Mouse (Mus musculus): ENCODE measurements around the gene Myom3. TPM values are rescaled to one million over a fixed set of nuclear protein-coding genes. Genes with fewer than 3 reads are reported as not detected.
A peak's percentile ranks its signal among the peaks of the same experiment; 100 is the strongest.

Myom3 gene
- total RNA-seq, 4 experiments from 2014 or later: 0.12 to 0.52 (median 0.22) TPM

DNA sequence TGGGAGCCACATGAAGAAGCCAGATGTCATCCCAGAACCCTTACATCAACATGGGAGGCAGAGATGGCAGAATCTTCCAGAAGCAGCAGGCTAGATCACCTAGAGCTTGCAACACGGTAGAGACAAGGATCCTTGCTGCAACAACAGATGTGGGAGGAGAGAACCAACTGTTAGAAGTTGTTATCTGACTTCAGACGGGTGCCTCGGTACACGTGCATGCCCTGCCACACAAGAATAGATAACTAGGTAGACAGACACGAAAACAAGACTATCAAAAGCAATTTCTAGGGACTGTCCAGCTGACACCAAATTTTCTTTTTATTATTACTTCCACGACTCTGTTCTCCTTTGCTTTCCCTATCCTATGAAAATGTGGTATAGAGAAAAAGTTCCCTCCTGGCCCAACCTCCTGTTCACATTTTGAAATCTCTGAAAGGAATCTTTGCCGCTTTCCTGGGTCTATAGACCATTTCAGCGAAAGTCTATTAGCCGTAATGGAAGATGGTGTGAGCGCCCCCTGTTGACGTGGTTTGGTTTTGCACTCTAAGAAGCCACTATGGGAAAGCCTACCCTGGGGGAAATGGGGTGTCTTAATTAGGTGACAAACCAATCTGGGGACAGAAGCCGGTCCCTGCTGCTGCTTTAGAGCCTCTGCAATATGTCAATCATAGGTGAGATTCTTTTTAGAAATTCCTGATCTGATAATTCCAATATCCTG lies 57.5 kb downstream of the Myom3 start:
- no peak for DNase-seq

DNA sequence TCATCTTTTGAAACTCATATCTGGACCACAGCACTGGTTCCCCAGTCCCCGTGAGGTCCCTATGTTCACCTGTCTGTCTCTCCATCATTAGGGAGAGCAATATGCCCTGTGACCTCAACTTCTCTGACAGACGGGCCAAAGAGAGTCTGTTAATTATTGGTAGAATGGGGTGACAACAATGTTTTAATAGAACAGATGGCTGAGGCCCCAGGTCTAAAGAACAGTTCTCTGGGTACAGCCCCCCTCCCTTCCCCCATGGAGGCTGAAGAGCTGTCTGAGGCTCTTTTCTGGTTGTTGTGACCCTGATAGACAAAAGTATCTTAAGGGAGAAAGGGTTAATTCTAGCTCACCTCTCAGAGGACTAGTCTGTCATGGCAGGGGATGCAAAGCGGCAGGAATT lies 58.9 kb downstream of the Myom3 start:
- DNase-seq: no peak

DNA sequence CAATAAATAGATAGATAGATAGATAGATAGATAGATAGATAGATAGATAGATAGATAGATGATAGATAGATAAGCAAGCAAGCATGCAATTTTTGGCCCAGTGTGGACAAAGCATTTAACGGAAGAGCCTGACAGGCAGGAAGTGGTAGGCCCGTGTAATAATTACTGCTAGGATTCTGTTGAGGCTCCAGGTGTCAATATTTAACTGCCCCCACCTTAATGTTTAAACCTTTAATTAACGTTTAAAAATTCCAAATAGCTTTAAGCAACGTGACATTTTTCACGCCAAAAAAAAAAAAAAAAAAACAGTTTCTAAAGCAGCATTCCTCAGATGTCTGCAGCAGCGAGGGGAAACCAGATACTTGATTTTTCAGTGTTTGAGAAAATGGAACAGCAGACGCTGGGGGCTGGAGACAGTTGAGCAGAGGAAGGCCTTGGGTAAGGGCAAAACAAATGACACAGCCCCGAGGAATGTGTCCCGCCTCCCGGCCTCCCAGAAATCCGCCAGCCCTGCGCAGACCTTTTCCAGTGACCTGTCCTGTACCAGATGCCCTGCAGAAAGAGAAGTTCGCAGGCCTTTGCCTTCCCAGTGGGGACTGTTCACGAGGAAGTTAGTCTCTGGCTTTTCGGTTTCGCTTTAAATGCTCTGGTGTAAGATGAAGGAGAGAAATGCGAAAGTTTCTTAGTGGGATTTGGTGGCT lies 60.5 kb downstream of the Myom3 start:
- peak; percentile 87 for DNase-seq

DNA sequence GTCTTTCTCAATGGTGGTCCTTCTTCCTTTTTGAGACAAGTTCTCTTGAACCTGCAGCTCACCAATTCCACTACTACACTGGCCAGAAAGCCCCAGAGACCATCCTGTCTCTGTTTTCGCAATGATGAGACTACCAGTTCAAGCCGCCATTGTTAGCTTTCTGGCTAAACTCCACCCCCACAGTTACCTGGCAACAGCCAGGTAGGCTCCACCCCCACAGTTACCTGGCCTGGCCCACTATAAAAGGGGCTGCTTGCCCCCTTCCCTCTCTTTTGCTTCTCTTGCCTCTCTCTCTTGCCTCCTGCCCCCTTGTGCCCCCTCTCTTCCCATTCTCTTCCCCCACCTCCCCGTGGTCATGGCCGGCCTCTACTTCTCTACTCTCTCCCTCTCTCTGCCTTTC lies 62.3 kb downstream of the Myom3 start:
- no peak for DNase-seq

DNA sequence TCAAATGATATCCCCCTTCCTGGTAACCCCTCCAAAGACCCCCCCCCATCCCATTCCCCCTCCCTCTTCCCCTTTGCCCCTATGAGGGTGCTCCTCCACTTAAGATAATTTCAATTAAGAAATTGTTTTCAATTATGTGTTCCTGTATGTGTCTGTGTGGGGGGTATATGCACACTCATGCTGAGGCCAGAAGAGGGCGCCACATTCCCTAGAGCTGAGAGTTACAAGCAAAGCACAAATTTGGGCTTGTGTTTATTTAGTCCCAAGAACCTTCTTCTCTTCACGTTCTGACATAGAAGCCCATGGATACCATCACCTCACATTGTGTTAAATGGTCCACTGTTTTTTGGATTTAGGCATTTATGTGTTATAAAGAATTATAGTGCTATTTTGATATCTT lies 63.8 kb downstream of the Myom3 start:
- DNase-seq: no peak

DNA sequence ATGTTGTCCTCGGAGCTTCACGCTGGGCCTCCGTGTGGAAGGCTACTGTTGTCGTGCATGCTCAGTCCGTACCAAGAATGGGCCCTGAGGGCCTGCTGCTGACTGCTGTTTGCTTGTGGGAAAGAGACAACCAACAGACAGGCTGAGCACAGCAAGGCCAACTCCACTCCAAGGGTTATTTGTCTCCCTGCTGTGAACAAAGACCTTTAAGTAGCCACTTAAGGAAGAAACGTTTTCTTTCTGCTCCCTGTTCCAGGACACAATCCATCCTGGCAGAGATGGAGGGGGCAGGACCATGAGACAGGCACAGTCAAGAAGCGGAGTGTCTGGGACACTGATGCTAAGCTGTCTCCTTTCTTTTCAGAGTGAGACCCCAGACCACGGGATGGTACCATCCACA lies 64.7 kb downstream of the Myom3 start:
- DNase-seq: no peak

DNA sequence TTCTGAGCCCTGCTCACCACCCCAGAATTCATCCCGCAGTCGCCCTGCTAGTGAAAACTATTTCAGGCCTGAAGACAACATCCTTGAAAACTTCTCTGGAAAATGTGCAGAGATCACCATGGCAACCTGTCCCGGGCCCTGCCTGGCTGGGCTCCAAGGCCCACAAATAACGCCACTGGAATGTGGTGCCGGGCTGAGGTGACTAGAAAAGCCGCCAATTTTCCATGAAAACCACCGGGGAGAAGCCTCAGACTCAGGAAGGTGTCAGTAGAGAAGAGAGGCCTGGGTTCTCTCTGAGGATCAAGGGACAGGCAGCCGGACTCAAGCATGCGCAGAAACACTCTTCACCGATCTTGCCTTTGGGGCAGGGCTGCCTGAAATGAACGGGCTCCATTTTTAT lies 69.0 kb downstream of the Myom3 start:
- DNase-seq: peak; percentile 85

DNA sequence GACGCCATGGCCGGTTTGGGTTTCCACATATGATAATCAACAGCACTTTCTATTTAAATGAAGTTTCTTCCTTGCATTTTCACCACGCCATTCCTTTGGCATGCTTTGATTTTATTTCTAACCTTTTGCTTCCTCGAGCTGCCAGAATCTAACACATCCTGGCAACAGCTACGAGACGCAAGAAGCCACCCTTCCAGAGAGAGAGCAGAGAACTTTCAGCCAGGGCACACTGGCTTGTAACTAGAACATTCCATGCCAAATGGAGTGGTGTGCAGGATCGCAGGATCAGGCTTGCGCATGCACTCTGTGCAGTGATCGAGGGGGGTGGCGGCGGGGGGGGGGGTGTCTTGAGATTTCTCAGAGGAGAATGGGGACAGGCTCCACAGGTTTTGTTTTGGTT lies 72.6 kb downstream of the Myom3 start:
- DNase-seq: no peak

DNA sequence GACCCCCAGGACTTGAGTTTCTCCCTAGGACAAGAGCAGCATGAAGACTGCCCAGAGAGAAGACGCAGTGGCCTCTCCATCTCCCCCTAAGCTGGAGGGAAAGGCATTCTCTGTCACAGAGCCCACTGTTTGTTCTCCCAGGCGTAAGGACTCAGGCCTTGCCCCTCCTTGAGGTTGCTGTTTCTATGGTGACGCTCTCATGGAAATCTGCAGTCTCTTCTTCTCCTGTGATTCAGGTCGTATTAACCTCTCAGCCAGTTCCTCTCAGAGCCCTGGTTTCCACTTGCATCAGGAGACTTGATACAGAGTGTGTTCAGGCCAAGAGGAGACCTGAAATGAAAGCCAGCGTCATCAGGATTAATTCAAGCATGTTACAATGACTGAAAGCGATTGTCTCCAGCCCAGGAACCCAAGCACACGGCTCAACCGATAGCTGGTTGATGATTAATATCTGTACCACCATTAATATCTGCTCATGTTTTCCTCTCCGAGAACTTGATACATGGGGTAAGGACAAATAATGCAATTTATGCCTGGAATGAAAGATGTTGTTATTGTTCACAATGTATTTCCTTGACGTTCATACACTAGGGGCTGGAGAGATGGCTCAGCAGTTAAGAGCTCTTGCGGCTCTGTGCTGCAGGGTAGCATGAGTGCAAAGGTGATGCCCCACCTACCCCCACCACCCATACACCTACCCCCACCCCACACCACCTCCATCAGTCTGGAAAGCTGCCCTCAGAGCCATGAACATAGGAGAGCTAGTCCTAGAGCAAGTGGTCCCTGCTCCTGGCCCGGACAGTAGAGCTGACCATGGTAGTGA lies 74.0 kb downstream of the Myom3 start:
- DNase-seq: no peak

DNA sequence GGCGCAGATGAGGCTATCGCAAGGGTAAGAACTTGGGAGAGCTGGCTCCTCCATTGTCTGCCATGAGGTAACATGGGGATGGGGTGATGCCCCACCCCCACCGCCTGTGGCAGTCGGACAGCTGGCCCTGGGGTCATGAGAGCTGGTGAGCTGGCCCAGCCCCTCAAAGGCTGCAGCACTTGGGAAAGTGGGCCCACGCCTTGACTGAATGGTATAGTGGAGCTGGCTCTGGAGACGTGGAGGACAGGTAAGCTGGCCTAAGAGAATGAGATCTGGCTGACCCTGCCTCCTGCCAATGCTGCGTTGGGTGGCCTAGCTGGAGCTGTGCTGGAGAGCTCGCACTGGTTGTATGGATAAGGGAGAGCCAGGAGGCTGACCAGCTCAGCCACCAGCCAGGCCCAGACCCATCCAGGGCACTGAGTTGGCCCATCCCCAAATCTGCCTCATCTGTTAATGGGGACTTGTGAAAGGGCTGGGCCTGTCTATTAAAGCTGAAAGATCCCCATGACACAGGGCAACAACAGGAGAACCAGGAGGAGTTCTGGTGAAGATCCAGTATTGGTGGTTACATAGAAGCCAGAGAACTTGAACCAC lies 74.7 kb downstream of the Myom3 start:
- no peak for DNase-seq

DNA sequence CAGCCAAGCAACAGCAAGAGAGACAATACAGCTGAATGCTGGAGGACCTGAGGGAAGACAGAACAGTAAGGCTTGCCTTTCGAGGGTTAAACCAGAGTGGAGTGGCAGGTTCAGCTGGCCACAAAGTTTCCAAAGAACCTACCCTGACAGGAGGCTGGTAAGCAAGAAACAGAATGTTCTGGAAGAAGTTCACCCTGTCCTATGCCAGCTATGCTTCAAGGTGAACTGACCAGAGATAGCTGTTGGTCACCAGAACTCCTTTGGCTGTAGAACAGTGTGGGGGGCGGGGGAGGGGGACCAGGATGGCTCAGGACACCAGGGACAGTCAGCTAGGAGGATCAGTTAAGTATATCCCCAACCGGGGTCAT lies 79.4 kb downstream of the Myom3 start:
- DNase-seq: no peak

DNA sequence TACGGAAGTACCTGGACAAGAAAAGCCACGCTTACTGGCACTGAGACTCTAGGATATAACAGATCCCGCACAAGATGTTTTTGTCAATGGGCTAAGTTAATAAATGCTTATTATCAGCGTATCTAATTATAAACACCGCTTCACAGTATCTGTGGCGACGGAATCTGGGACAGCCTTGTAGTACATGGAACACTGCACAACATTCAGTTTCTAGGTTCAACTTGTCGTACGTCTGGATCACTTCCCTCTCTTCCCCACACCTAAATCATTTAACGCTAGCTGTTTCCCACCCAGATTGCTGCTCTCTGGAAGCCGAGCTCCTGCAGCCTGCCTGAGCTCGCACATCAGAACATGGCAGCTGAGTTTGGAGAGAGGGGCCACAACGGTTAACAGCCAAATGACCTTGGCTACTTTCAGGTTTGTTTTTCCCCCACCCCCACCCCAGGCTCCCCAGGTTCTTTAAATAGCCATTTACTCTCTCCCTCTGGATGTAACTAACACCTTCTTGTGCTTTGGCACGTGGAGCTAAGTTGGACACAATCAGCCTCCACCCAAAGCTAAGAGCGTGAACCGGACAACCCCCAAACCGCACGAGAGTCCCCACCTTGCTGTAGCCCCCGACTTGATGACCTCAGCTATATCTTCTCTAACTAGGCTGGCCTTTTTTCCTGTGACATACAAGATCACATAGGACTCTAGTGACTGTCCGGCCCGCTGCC lies 79.9 kb downstream of the Myom3 start:
- DNase-seq: no peak

DNA sequence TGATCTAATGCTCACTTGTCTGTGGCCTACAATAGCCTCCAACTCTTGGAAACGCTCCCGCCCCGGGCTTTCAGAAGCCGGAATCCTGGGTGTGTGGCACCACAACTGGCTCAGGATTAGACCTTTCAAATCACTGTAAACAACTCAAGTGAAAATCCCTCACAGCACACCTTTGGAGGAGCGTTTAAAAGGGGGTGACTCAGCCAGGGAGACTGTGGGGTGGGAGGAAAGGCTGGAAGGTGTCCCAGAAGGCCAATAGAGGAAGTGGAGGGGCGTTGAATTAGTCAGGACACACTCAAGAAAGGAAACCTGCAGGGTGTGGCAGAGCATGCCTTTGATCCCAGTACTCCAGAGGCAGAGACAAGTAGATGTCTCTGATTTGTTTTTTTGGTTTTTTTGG lies 84.9 kb downstream of the Myom3 start:
- DNase-seq: no peak

DNA sequence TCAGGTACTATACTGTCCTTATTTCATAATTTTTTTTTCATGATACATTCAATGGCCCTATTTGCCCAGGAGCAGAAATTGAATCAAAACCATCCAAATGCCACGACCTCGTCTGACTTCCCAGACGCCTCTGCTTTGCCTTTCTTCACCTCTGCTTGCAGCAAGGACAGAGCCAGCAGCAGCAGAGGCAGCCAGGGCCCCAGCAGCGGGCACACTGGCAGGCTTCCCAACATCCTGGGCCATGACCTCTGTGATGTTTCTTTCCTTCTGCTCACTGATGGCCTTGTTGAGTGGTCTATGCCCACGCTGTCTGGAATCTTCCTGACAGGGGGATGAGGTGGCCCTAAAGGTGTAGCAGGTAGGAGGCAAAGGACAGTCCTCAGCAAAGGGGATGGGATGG lies 88.1 kb downstream of the Myom3 start:
- DNase-seq: peak; percentile 72

DNA sequence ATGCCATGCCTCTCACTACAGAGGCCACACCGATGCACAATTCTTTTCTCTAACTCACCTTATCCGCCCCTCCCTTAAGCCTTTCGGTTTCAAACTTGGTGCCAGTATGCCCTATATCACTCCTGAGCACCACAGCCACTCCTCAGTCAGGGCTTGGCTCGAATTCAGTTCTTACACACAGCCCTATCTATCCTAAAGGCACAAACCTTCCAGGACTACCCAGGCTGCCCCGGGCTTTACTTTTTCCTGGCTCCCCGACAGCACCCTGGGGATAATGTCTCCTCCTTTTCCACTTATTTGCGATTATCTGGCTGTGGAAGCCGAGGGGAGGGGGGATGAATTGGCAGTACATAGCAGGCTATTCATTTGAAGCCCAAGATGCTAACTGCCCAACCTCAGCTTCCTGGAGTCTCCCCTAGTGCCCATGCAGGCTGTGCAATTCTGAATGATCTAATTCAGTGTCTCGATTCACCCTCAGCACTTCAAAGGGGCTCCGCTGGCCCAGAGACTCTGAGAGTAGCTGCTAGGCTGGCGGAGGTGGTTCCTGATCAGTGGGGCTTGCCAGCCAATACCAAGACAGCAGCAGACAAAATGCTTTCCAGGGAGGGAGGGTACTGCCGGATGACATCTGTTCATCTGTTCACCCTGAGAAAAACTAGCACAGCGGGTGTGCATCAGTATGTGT lies 91.0 kb downstream of the Myom3 start:
- DNase-seq: no peak

DNA sequence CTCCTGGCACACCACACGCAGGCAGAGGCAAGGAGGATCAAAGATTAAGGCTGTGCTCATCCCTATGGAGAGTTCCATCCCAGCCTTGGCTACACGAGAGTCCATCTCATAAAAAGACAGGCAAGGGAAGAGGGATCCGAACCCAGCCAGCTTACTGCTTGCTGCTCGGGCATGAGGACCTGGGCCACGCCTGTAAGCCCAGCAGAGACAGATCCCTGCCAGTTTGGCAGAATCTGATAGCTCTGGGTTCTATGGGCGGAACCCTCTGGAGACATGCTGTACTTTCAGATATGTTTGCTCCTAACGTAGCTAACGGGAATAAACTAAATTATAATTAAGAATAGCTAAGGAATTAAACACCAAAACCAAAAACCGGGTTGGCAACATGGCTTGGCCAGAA lies 92.4 kb downstream of the Myom3 start:
- no peak for DNase-seq

DNA sequence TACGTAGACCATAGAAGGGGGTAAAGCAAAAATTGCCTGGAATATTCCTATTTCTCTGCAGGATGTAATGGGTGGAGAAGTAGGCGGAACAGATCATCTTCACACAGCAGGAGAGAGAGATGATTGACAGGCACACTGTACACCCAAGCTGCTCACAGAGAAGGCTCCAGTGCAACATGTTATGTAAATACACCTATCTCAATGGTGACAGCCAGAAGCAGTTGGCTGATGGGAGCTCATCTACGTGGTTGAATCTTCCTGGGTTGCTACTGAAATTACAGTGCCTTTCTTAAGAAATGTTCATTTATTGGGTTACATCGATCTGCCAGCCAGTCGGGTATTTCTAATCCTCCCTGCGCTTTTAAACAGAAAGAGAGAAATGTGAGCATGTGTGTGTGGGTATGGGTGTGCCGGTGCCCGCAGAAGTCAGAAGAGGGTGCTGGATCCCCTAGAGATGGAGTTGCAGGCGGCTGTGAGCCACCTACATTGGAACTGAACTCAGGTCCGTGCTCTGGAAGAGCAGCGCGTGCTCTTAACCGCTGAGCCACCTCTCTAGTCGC lies 94.6 kb downstream of the Myom3 start:
- no peak for DNase-seq

DNA sequence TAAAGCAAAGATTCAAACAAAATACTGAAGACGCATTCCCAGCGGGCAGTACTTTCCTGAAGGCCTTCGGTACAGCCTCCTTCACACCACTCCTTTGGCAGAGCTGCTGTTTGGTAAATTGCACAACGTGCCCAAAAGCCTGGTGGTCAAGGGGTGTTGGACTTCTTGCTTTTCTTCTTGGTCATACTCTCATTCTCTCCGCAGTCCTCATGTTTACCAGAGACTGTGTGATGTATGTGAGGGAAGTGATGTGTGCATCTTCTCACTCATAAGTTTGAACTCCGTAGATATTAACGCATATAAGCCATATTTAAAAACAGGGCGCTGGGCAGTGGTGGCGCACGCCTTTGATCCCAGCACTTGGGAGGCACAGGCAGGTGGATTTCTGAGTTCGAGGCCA lies 95.1 kb downstream of the Myom3 start:
- no peak for DNase-seq

DNA sequence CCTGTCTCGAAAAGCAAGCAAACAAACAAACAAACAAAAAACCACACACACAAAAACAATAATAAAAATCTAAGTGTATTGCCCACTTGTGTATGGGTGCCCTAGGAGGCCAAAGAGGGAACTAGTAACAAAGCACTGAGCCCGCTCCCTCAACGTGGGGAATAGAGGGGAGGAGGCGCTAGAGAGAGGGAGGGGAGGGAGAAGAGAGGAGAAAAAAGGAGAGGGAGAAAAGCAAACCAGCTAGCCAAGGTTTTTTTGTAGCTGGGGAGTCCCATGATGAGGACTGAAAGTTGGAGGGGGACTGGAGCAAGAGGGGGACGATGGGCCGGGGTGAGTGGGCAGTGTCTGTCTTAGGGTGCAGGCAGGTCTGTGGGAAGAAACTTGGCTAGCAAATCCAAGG lies 95.6 kb downstream of the Myom3 start:
- DNase-seq: no peak

DNA sequence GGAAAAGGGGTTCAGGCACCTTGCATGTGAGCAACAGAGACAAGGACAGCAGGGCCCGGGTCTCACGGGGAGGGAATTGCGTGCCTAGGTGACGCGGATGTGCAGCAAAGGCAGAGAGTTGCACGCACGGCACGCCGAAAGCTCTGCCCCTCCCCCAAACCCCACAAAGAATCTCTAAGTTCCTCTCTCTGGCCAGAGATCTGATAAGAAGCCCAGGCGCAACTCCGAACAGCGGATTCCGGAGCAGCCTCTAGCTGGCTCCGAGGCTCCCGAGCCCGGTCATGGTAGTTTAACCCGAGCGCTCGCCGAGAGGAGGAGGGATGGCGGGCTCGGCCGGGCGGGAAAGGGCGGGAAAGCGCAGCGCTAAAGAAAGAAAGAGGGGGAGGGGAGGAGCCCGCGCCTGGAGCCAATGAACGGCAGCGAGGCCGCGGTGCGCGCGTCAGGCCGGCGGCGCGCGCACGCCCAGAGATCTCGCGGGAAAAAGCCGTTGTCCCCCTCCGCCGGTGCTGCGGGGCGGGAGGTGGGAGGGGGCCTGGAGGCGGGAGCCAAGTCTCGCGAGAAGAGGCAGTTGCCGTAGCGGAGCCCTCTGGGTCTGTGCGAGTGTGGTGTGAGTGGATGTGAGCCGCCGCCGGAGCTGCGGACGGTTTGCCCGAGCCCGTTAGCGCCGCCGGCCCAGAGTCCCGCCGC lies 96.2 kb downstream of the Myom3 start, which contains the start of gene Srsf10:
TSS of gene Srsf10 (plus strand) at position 212 of the 687 bp plus-strand sequence.
- peak; percentile 92 for DNase-seq
